Mouse (Mus musculus): ENCODE measurements at regions not wholly inside any gene's neighbourhood (a gene's known extent, or its start where the extent isn't known, plus 50 kb on each side); places are given as distances from the start of the nearest gene placed in this dataset.

- TF ChIP-seq CTCF (IDR thresholded peaks at IDR 0.05; ENCODE audit: low read depth) (no peak), EP300 (IDR thresholded peaks at IDR 0.05; ENCODE audit: low read depth) (no peak)
Observed at GRCm38 (mm10) chr3:82290373-82290772, 67.5 kb upstream of the Map9 start.
